10 mouse cellular contexts compared by ENCODE assay signal in the genomic region with DNA sequence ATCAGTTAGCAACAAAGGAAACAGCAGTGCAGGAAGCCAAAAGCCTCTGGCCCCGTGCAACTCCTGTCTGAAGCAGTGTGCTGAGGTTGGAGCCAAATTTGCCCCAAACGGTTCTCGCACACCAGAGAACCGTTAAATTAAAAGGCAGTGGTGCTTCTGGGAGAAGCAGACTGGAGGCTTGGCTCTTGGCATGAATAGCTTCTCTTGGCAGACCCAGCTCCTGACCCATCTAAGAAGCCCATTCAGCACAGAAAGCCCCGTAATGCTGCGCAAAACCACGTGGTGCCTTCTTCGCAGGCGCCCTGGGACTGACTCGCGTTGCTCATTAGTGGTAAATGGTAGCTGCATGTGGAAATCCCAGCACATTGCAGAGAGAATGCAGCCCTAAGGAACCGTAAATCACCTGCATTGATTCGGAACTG.
DNase-seq lines count a peak whose midpoint lies in the region; TF ChIP-seq lines count a peak whose summit lies in the region.
"Had no signal": no experiment of that assay in that cellular context is flagged by ENCODE, and none has a peak within 500 bp of the region (broad histone marks: within the 10 kb centered on the region; RNA-seq: fewer than 3 reads in every experiment).

No protein-coding gene starts in this region.

- peak; percentile 17 for DNase-seq in gastrocnemius, adult 2 months
- no peak for DNase-seq in gastrocnemius, adult 18-20 months (ENCODE audit: low spot score)
- peak; percentile 91 for DNase-seq in brain, embryonic 14.5 days (ENCODE audit: low read depth)
- peak; percentile 20 to 35 for DNase-seq in frontal cortex, adult 2 months (ENCODE audit: extremely low spot score in 1 of 2, low spot score in 1 of 2)
- DNase-seq in left cerebral cortex, postnatal 14 days (ENCODE audit: low spot score in 2 of 2): peak; percentile 24 to 31
- DNase-seq in ovary, adult 18-20 months (ENCODE audit: low spot score): peak; percentile 12
- no peak for DNase-seq in spleen, adult 12 weeks (ENCODE audit: low spot score)
- no peak for DNase-seq in adrenal gland, postnatal 14 days

- intact Hi-C loops in gastrocnemius, adult 2 months (cut with DNase I): no loop called here
- intact Hi-C loops in left cerebral cortex, postnatal 14 days (cut with DNase I): no loop called here

- no peak overlapping the region for H3K27ac ChIP-seq in gastrocnemius, adult 2 months
- H3K27ac ChIP-seq: embryonic facial prominence, embryonic 13.5 days; liver, embryonic 15.5 days had no signal

- TF ChIP-seq POLR2A in brain, embryonic 14.5 days (IDR thresholded peaks at IDR 0.05; ENCODE audit: borderline replicate concordance, extremely low read depth, insufficient read depth, insufficient read length, poor library complexity, severe bottlenecking): no peak

- no peak for TF ChIP-seq CTCF in gastrocnemius, adult 2 months (IDR thresholded peaks at IDR 0.05)
- no peak for TF ChIP-seq CTCF in brain, embryonic 14.5 days (IDR thresholded peaks at IDR 0.05; ENCODE audit: borderline replicate concordance, extremely low read depth, insufficient read depth, insufficient read length)

- peak overlapping the region; percentile 25 for H3K4me3 ChIP-seq in gastrocnemius, adult 2 months
- H3K4me3 ChIP-seq: embryonic facial prominence, embryonic 13.5 days; liver, embryonic 15.5 days had no signal

Comparison
In these comparisons a context has a peak if more than half of its experiments do, and no peak if none do; other contexts are left out.
1. DNase-seq: peak in gastrocnemius, adult 2 months (single experiment), brain, embryonic 14.5 days (single experiment), frontal cortex, adult 2 months (2 of 2), left cerebral cortex, postnatal 14 days (2 of 2) and ovary, adult 18-20 months (single experiment); none in gastrocnemius, adult 18-20 months (single experiment), spleen, adult 12 weeks (single experiment) and adrenal gland, postnatal 14 days (single experiment).